Mouse (Mus musculus) kidney, embryonic 14.5 days (tissue): ENCODE measurements at regions not wholly inside any gene's neighbourhood (a gene's known extent, or its start where the extent isn't known, plus 50 kb on each side); places are given as distances from the start of the nearest gene placed in this dataset.

ENCODE experiments used
- ATAC-seq: fragments of 200-750 bp; cut with Nextera tagmentation; 2 replicates; pipeline ENCODE4 v1.8.0; 2017; ENCODE audit warnings: moderate number of reproducible peaks, mild to moderate bottlenecking, moderate TSS enrichment, moderate library complexity; ENCODE audit not compliant: low FRiP score, low TSS enrichment
- H3K27ac ChIP-seq: fragments of 300-500 bp; sonication (generic); 2 replicates; pipeline ENCODE4 v1.5.1; 2014; ENCODE audit warnings: low read depth, mild to moderate bottlenecking, low read length, moderate library complexity, mixed read lengths
- H3K27me3 ChIP-seq: fragments of 300-500 bp; sonication (generic); 2 replicates; pipeline ENCODE4 v1.6.1; 2014; ENCODE audit warnings: mild to moderate bottlenecking, low read length; ENCODE audit not compliant: control insufficient read depth, insufficient read depth
- H3K36me3 ChIP-seq: fragments of 300-500 bp; sonication (generic); 2 replicates; pipeline ENCODE4 v1.6.1; 2014; ENCODE audit warnings: low read length, mixed read lengths; ENCODE audit not compliant: control insufficient read depth, insufficient read depth
- H3K4me1 ChIP-seq: fragments of 300-500 bp; sonication (generic); 2 replicates; pipeline ENCODE4 v1.6.1; 2014; ENCODE audit warnings: low read length, mixed read lengths; ENCODE audit not compliant: control insufficient read depth, insufficient read depth
- H3K4me2 ChIP-seq: fragments of 300-500 bp; sonication (generic); replicated peaks from 2 replicates; pipeline ENCODE4 v1.6.1; 2014; ENCODE audit warnings: low read depth, mild to moderate bottlenecking, low read length
- H3K4me3 ChIP-seq: fragments of 300-500 bp; sonication (generic); 2 replicates; pipeline ENCODE4 v1.5.1; 2014; ENCODE audit warnings: mild to moderate bottlenecking, low read length
- H3K9ac ChIP-seq: fragments of 300-500 bp; sonication (generic); 2 replicates; pipeline ENCODE4 v1.6.1; 2014; ENCODE audit warnings: low read depth, mild to moderate bottlenecking, low read length, moderate library complexity
- H3K9me3 ChIP-seq: fragments of 300-500 bp; sonication (generic); 2 replicates; pipeline ENCODE4 v1.6.1; 2016; ENCODE audit warnings: low read length; ENCODE audit not compliant: control insufficient read depth
- WGBS: fragments of 180-500 bp; shearing (Covaris S2); extraction: QIAGEN DNeasy Blood & Tissue Kit; methylation state at CpG from one replicate; pipeline ENCODE4 v1.1.7; 2014; 5-methylcytosine and 5-hydroxymethylcytosine counted together

GRCm38 (mm10) chr17:31732176-31732880, 54.7 kb downstream of the Cryaa start:
- Histone ChIP-seq H3K9ac (no peak overlapping the region), H3K4me3 (no peak overlapping the region), H3K9me3 (no peaks in the 10 kb centered on the region), H3K4me2 (no peak overlapping the region), H3K27me3 (no peaks in the 10 kb centered on the region), H3K36me3 (no peaks in the 10 kb centered on the region), H3K27ac (no peak overlapping the region), H3K4me1 (0 out of 2 replicates have a peak, but pooled peaks cover 4% of the 10 kb centered on the region)
- no peak for ATAC-seq
- WGBS, result 93% methylated on average over 32 of the region's 32 CpGs

- Histone ChIP-seq H3K27ac (no peak overlapping the region), H3K9ac (no peak overlapping the region), H3K36me3 (no peaks in the 10 kb centered on the region), H3K4me3 (no peak overlapping the region), H3K4me2 (no peak overlapping the region), H3K4me1 (0 out of 2 replicates have a peak, but pooled peaks cover 4% of the 10 kb centered on the region), H3K27me3 (no peaks in the 10 kb centered on the region), H3K9me3 (no peaks in the 10 kb centered on the region)
- 55% methylated on average over 7 of the region's 7 CpGs for WGBS
- no peak for ATAC-seq
Measured at GRCm38 (mm10) chr17:31734521-31734920, 56.9 kb downstream of the Cryaa start.

GRCm38 (mm10) chr17:31736716-31737115, 59.1 kb downstream of the Cryaa start:
- ATAC-seq, result no peak
- Histone ChIP-seq H3K4me3 (no peak overlapping the region), H3K4me1 (peaks cover 6% of the 10 kb centered on the region; the same call in 1 of the 2 replicates), H3K27me3 (no peaks in the 10 kb centered on the region), H3K9me3 (no peaks in the 10 kb centered on the region), H3K27ac (no peak overlapping the region), H3K4me2 (no peak overlapping the region), H3K36me3 (no peaks in the 10 kb centered on the region), H3K9ac (no peak overlapping the region)
- WGBS, result 81% methylated on average over 6 of the region's 6 CpGs

GRCm38 (mm10) chr17:31738249-31738648, 60.6 kb downstream of the Cryaa start:
- H3K36me3 ChIP-seq, result no peaks in the 10 kb centered on the region
- H3K9me3 ChIP-seq, result no peaks in the 10 kb centered on the region
- H3K27ac ChIP-seq, result no peak overlapping the region
- no peak overlapping the region for H3K4me2 ChIP-seq
- H3K4me1 ChIP-seq, result peaks cover 6% of the 10 kb centered on the region; the same call in 1 of the 2 replicates
- H3K27me3 ChIP-seq, result no peaks in the 10 kb centered on the region
- no peak for ATAC-seq
- no peak overlapping the region for H3K9ac ChIP-seq
- 80% methylated on average over 3 of the region's 3 CpGs for WGBS
- no peak overlapping the region for H3K4me3 ChIP-seq

GRCm38 (mm10) chr17:31739586-31739985, 62.0 kb downstream of the Cryaa start:
- no peaks in the 10 kb centered on the region for H3K36me3 ChIP-seq
- H3K27ac ChIP-seq, result no peak overlapping the region
- H3K4me1 ChIP-seq, result peaks cover 6% of the 10 kb centered on the region; the same call in 1 of the 2 replicates
- no peaks in the 10 kb centered on the region for H3K27me3 ChIP-seq
- no peak overlapping the region for H3K4me3 ChIP-seq
- H3K9ac ChIP-seq, result no peak overlapping the region
- ATAC-seq, result no peak
- WGBS, result 50% methylated on average over 11 of the region's 11 CpGs
- H3K4me2 ChIP-seq, result no peak overlapping the region
- no peaks in the 10 kb centered on the region for H3K9me3 ChIP-seq

- no peak overlapping the region for H3K27ac ChIP-seq
- H3K4me3 ChIP-seq, result no peak overlapping the region
- no peaks in the 10 kb centered on the region for H3K36me3 ChIP-seq
- no peak overlapping the region for H3K4me2 ChIP-seq
- no peak overlapping the region for H3K9ac ChIP-seq
- no peaks in the 10 kb centered on the region for H3K27me3 ChIP-seq
- H3K9me3 ChIP-seq, result no peaks in the 10 kb centered on the region
- WGBS, result 42% methylated on average over 11 of the region's 11 CpGs
- peaks cover 3% of the 10 kb centered on the region; the same call in 1 of the 2 replicates for H3K4me1 ChIP-seq
- no peak for ATAC-seq
Measured at GRCm38 (mm10) chr17:31740059-31740458, 62.5 kb downstream of the Cryaa start.

GRCm38 (mm10) chr17:31743656-31744055, 66.0 kb downstream of the Cryaa start:
- no peak overlapping the region for H3K4me2 ChIP-seq
- peaks cover 21% of the 10 kb centered on the region for H3K4me1 ChIP-seq
- H3K36me3 ChIP-seq, result no peaks in the 10 kb centered on the region
- no peaks in the 10 kb centered on the region for H3K27me3 ChIP-seq
- H3K4me3 ChIP-seq, result no peak overlapping the region
- H3K9ac ChIP-seq, result no peak overlapping the region
- ATAC-seq, result no peak
- no peak overlapping the region for H3K27ac ChIP-seq
- H3K9me3 ChIP-seq, result no peaks in the 10 kb centered on the region
- 95% methylated on average over 4 of the region's 4 CpGs for WGBS

GRCm38 (mm10) chr17:31746198-31747111, 68.8 kb downstream of the Cryaa start:
- no peaks in the 10 kb centered on the region for H3K36me3 ChIP-seq
- H3K27me3 ChIP-seq, result no peaks in the 10 kb centered on the region
- ATAC-seq, result peak; percentile 71; the same call in 1 of the 2 replicates
- peak overlapping the region; percentile 63; the same call in 1 of the 2 replicates for H3K27ac ChIP-seq
- H3K4me3 ChIP-seq, result no peak overlapping the region
- WGBS, result 24% methylated on average over 20 of the region's 20 CpGs
- H3K4me1 ChIP-seq, result peaks cover 19% of the 10 kb centered on the region
- peak overlapping the region; percentile 5; the same call in 1 of the 2 replicates for H3K9ac ChIP-seq
- H3K9me3 ChIP-seq, result no peaks in the 10 kb centered on the region
- H3K4me2 ChIP-seq, result peak overlapping the region; percentile 5

- Histone ChIP-seq H3K36me3 (no peaks in the 10 kb centered on the region), H3K9ac (no peak overlapping the region), H3K4me3 (no peak overlapping the region), H3K27me3 (no peaks in the 10 kb centered on the region), H3K9me3 (no peaks in the 10 kb centered on the region), H3K4me1 (peaks cover 19% of the 10 kb centered on the region), H3K27ac (no peak overlapping the region), H3K4me2 (no peak overlapping the region)
- peak; percentile 38; the same call in 1 of the 2 replicates for ATAC-seq
- WGBS, result 84% methylated on average over 2 of the region's 2 CpGs
Measured at GRCm38 (mm10) chr17:31747563-31747962, 70.0 kb downstream of the Cryaa start.
